Mouse (Mus musculus) CH12.LX (cell line): ENCODE results near the gene Slc17a4.

Source experiments
- BHLHE40 ChIP-seq: IDR thresholded peaks from 2 replicates; pipeline ENCODE4 v1.6.1; 2011; ENCODE audit warnings: mild to moderate bottlenecking, low read depth, low read length, improper control_type of control experiment
- CTCF ChIP-seq, 2 experiments: IDR thresholded peaks in 1 of 2; conservative IDR thresholded peaks in 1 of 2; 2 replicates each; pipeline ENCODE4 v1.5.1; 2011 to 2012; ENCODE audit warnings: low read depth in 2 of 2, low read length in 2 of 2, improper control_type of control experiment in 1 of 2, inconsistent platforms in 1 of 2, mild to moderate bottlenecking in 1 of 2, moderate library complexity in 1 of 2
- E2F4 ChIP-seq: IDR thresholded peaks from 2 replicates; pipeline ENCODE4 v1.6.1; 2011; ENCODE audit warnings: low read depth, low read length, improper control_type of control experiment; ENCODE audit not compliant: insufficient replicate concordance
- EP300 ChIP-seq: IDR thresholded peaks from 2 replicates; pipeline ENCODE4 v1.6.1; 2011; ENCODE audit warnings: low read length, improper control_type of control experiment
- HCFC1 ChIP-seq: IDR thresholded peaks from 2 replicates; pipeline ENCODE4 v1.6.1; 2012; ENCODE audit warnings: low read depth, mild to moderate bottlenecking, inconsistent platforms, low read length, improper control_type of control experiment
- JUN ChIP-seq: IDR thresholded peaks from 2 replicates; pipeline ENCODE4 v1.6.1; 2011; ENCODE audit warnings: low read depth, mild to moderate bottlenecking, low read length, improper control_type of control experiment, moderate library complexity; ENCODE audit not compliant: insufficient read depth
- KAT2A ChIP-seq: IDR thresholded peaks from 2 replicates; pipeline ENCODE4 v1.6.1; 2012; ENCODE audit warnings: low read length, improper control_type of control experiment, inconsistent platforms; ENCODE audit not compliant: insufficient replicate concordance
- NELFE ChIP-seq: IDR thresholded peaks from 2 replicates; pipeline ENCODE4 v1.6.1; 2011; ENCODE audit warnings: low read depth, low read length, improper control_type of control experiment
- POLR2A ChIP-seq: IDR thresholded peaks from 2 replicates; pipeline ENCODE4 v1.6.1; 2011; ENCODE audit warnings: low read depth, mild to moderate bottlenecking, improper control_type of control experiment, low read length
- RAD21 ChIP-seq: IDR thresholded peaks from 2 replicates; pipeline ENCODE4 v1.6.1; 2011; ENCODE audit warnings: low read depth, mild to moderate bottlenecking, low read length, improper control_type of control experiment, moderate library complexity
- TBP ChIP-seq: conservative IDR thresholded peaks from 2 replicates; pipeline ENCODE4 v1.6.1; 2011; ENCODE audit warnings: low read depth, low read length, improper control_type of control experiment
- USF1 ChIP-seq: IDR thresholded peaks from 2 replicates; pipeline ENCODE4 v1.6.1; 2014; ENCODE audit warnings: low read depth, mild to moderate bottlenecking, inconsistent platforms, low read length, improper control_type of control experiment
- ZMIZ1 ChIP-seq: IDR thresholded peaks from 2 replicates; pipeline ENCODE4 v1.6.1; 2012; ENCODE audit warnings: low read depth, mild to moderate bottlenecking, inconsistent platforms, low read length, improper control_type of control experiment

GRCm38 (mm10) chr13:23861815-23862214, 53.0 kb downstream of the Slc17a4 start:
- no peak for TF ChIP-seq KAT2A
- TF ChIP-seq JUN: no peak
- no peak for TF ChIP-seq POLR2A
- no peak for TF ChIP-seq CTCF (conservative IDR thresholded peaks at IDR 0.05 in 1 of 2, IDR thresholded peaks at IDR 0.05 in 1 of 2; ENCODE audit: low read depth in 2 of 2, low read length in 2 of 2)
- TF ChIP-seq EP300: no peak
- TF ChIP-seq RAD21: no peak
- TF ChIP-seq NELFE: no peak
- no peak for TF ChIP-seq HCFC1
- TF ChIP-seq ZMIZ1: no peak
- TF ChIP-seq BHLHE40: no peak
- no peak for TF ChIP-seq E2F4
- no peak for TF ChIP-seq TBP
- no peak for TF ChIP-seq USF1
